Mouse (Mus musculus) gonadal fat pad, adult 2 months (tissue): ENCODE measurements at regions not wholly inside any gene's neighbourhood (a gene's known extent, or its start where the extent isn't known, plus 50 kb on each side); places are given as distances from the start of the nearest gene placed in this dataset.

Source experiments
- DNase-seq: peaks from one replicate; pipeline ENCODE4 v3.0.0-alpha.2; 2012; ENCODE audit warnings: low read depth

- DNase-seq, result peak; percentile 23
These were observed 325.7 kb upstream of the Klf12 start for GRCm38 (mm10) chr14:100610017-100610760.

- no peak for DNase-seq
These were observed 322.6 kb upstream of the Klf12 start for GRCm38 (mm10) chr14:100607109-100607508.

- peak; percentile 8 for DNase-seq
These were observed 316.5 kb upstream of the Klf12 start for GRCm38 (mm10) chr14:100600886-100601451.

GRCm38 (mm10) chr14:100570026-100570425 is 285.5 kb upstream of the Klf12 start:
- no peak for DNase-seq

GRCm38 (mm10) chr14:100561884-100562283 is 277.4 kb upstream of the Klf12 start:
- DNase-seq, result no peak

GRCm38 (mm10) chr14:100558378-100558777 is 273.9 kb upstream of the Klf12 start:
- no peak for DNase-seq

GRCm38 (mm10) chr14:100552466-100552865 is 268.0 kb upstream of the Klf12 start:
- no peak for DNase-seq

- no peak for DNase-seq
These were observed 265.8 kb upstream of the Klf12 start for GRCm38 (mm10) chr14:100550266-100550665.

GRCm38 (mm10) chr14:100530217-100530616 is 245.7 kb upstream of the Klf12 start:
- no peak for DNase-seq

- DNase-seq, result no peak
These were observed 245.3 kb upstream of the Klf12 start for GRCm38 (mm10) chr14:100529758-100530157.

GRCm38 (mm10) chr14:100509396-100509795 is 224.9 kb upstream of the Klf12 start:
- no peak for DNase-seq

GRCm38 (mm10) chr14:100508087-100508486 is 223.6 kb upstream of the Klf12 start:
- DNase-seq, result no peak

- DNase-seq, result no peak
These were observed 223.1 kb upstream of the Klf12 start for GRCm38 (mm10) chr14:100507616-100508015.

- DNase-seq, result no peak
These were observed 204.4 kb upstream of the Klf12 start for GRCm38 (mm10) chr14:100488837-100489236.

- no peak for DNase-seq
These were observed 201.0 kb upstream of the Klf12 start for GRCm38 (mm10) chr14:100485489-100485888.

- DNase-seq, result no peak
These were observed 199.6 kb upstream of the Klf12 start for GRCm38 (mm10) chr14:100484101-100484500.

GRCm38 (mm10) chr14:100477595-100478380 is 193.3 kb upstream of the Klf12 start:
- DNase-seq, result no peak

GRCm38 (mm10) chr14:100468311-100468710 is 183.8 kb upstream of the Klf12 start:
- DNase-seq, result no peak

GRCm38 (mm10) chr14:100462321-100462720 is 177.8 kb upstream of the Klf12 start:
- DNase-seq, result no peak

GRCm38 (mm10) chr14:100461141-100462043 is 176.9 kb upstream of the Klf12 start:
- no peak for DNase-seq

- DNase-seq, result no peak
These were observed 175.3 kb upstream of the Klf12 start for GRCm38 (mm10) chr14:100459601-100460290.
